Mouse (Mus musculus) ES-Bruce4 (cell line): ENCODE measurements around the gene Il17rc.

Experiments
- CTCF ChIP-seq: IDR thresholded peaks from one replicate; pipeline ENCODE4 v1.8.1; 2011; ENCODE audit warnings: low read depth, low read length
- EP300 ChIP-seq: IDR thresholded peaks from 2 replicates; pipeline ENCODE4 v1.6.1; 2011; ENCODE audit warnings: low read depth, low read length; ENCODE audit not compliant: insufficient read depth
- POLR2A ChIP-seq: IDR thresholded peaks from one replicate; pipeline ENCODE4 v1.8.1; 2011; ENCODE audit warnings: low read length; ENCODE audit not compliant: insufficient read depth

- TF ChIP-seq POLR2A (no peak), CTCF (no peak), EP300 (no peak)
These were observed 34.1 kb upstream of the Il17rc start for GRCm38 (mm10) chr6:113437135-113437534.
